Mouse (Mus musculus) embryonic facial prominence, embryonic 10.5 days (tissue): Measurements from ENCODE around the gene Wdr27. TPM values are rescaled to one million over a fixed set of nuclear protein-coding genes. Genes with fewer than 3 reads are reported as not detected.
"Not testable (repeated sequence)": the region's sequence is repeated elsewhere in the genome, so short reads cannot be mapped to it uniquely, and the experiment has no call there.

Experiments used
- DNase-seq: peaks from one replicate; pipeline ENCODE4 v3.0.0-alpha.2; 2017; ENCODE audit warnings: low spot score
- H3K27ac ChIP-seq: fragments of 300-500 bp; sonication (generic); replicated peaks from 2 replicates; pipeline ENCODE4 v1.5.1; 2016; ENCODE audit warnings: mild to moderate bottlenecking
- H3K27me3 ChIP-seq: fragments of 300-500 bp; sonication (generic); replicated peaks from 2 replicates; pipeline ENCODE4 v1.6.1; 2016; ENCODE audit warnings: low read depth, mild to moderate bottlenecking; ENCODE audit not compliant: poor library complexity, severe bottlenecking
- H3K36me3 ChIP-seq: fragments of 300-500 bp; sonication (generic); replicated peaks from 2 replicates; pipeline ENCODE4 v1.6.1; 2016; ENCODE audit warnings: mild to moderate bottlenecking, moderate library complexity
- H3K4me1 ChIP-seq: fragments of 300-500 bp; sonication (generic); 2 replicates; pipeline ENCODE4 v1.6.1; 2016
- H3K4me3 ChIP-seq: fragments of 300-500 bp; sonication (generic); 2 replicates; pipeline ENCODE4 v1.5.1; 2016; ENCODE audit warnings: mild to moderate bottlenecking, moderate library complexity
- H3K9me3 ChIP-seq: fragments of 300-500 bp; sonication (generic); 2 replicates; pipeline ENCODE4 v1.6.1; 2016; ENCODE audit warnings: mild to moderate bottlenecking
- WGBS: fragments of 180-500 bp; shearing (Covaris S2); methylation state at CpG from one replicate; pipeline ENCODE4 v1.1.7; 2016; 5-methylcytosine and 5-hydroxymethylcytosine counted together
- polyA plus RNA-seq: library from polyadenylated mRNA; unstranded; fragments of >200 nt; fragmentation: Nextera tagmentation; extraction: Ambion mirVana; gene quantifications from 2 replicates; pipeline ENCODE4 v1.2.1, GENCODE M21; 2016

The Wdr27 gene
- polyA plus RNA-seq, 1 experiment from 2014 or later, result 5.0 TPM

- no peak for DNase-seq
- Histone ChIP-seq H3K4me3 (no peak overlapping the region), H3K9me3 (no peaks in the 10 kb centered on the region), H3K4me1 (no peaks in the 10 kb centered on the region), H3K36me3 (no peaks in the 10 kb centered on the region), H3K27ac (no peak overlapping the region), H3K27me3 (no peaks in the 10 kb centered on the region)
- 89% methylated on average over 4 of the region's 4 CpGs for WGBS
These were observed 28.6 kb downstream of the Wdr27 start for GRCm38 (mm10) chr17:14914401-14914800.

- H3K36me3 ChIP-seq, result no peaks in the 10 kb centered on the region
- no peaks in the 10 kb centered on the region for H3K9me3 ChIP-seq
- no peak for DNase-seq
- no peaks in the 10 kb centered on the region for H3K27me3 ChIP-seq
- WGBS, result 85% methylated on average over 8 of the region's 8 CpGs
- H3K4me1 ChIP-seq, result no peaks in the 10 kb centered on the region
- H3K27ac ChIP-seq, result no peak overlapping the region
- H3K4me3 ChIP-seq, result no peak overlapping the region
These were observed 30.0 kb downstream of the Wdr27 start for GRCm38 (mm10) chr17:14912981-14913380.

GRCm38 (mm10) chr17:14912420-14912819 is 30.5 kb downstream of the Wdr27 start:
- H3K4me1 ChIP-seq, result no peaks in the 10 kb centered on the region
- H3K27me3 ChIP-seq, result no peaks in the 10 kb centered on the region
- H3K36me3 ChIP-seq, result no peaks in the 10 kb centered on the region
- no peak for DNase-seq
- H3K4me3 ChIP-seq, result no peak overlapping the region
- WGBS, result 52% methylated on average over 6 of the region's 6 CpGs
- no peak overlapping the region for H3K27ac ChIP-seq
- H3K9me3 ChIP-seq, result no peaks in the 10 kb centered on the region

GRCm38 (mm10) chr17:14910771-14911170 is 32.2 kb downstream of the Wdr27 start:
- no peak overlapping the region for H3K4me3 ChIP-seq

GRCm38 (mm10) chr17:14909331-14909730 is 33.6 kb downstream of the Wdr27 start:
- Histone ChIP-seq H3K36me3 (no peaks in the 10 kb centered on the region), H3K9me3 (no peaks in the 10 kb centered on the region), H3K4me1 (no peaks in the 10 kb centered on the region), H3K27ac (no peak overlapping the region), H3K4me3 (no peak overlapping the region), H3K27me3 (no peaks in the 10 kb centered on the region)
- WGBS, result 86% methylated on average over 5 of the region's 5 CpGs
- no peak for DNase-seq

More at GRCm38 (mm10) chr17:14910771-14911170, 32.2 kb downstream of the Wdr27 start:
- no peaks in the 10 kb centered on the region for H3K9me3 ChIP-seq
- no peak overlapping the region for H3K27ac ChIP-seq
- H3K27me3 ChIP-seq, result no peaks in the 10 kb centered on the region
- no peaks in the 10 kb centered on the region for H3K36me3 ChIP-seq
- DNase-seq, result no peak
- H3K4me1 ChIP-seq, result no peaks in the 10 kb centered on the region
- 93% methylated on average over 5 of the region's 5 CpGs for WGBS

GRCm38 (mm10) chr17:14907136-14907535 is 35.8 kb downstream of the Wdr27 start:
- no peaks in the 10 kb centered on the region for H3K27me3 ChIP-seq
- no peaks in the 10 kb centered on the region for H3K36me3 ChIP-seq
- H3K4me1 ChIP-seq, result no peaks in the 10 kb centered on the region
- no peak overlapping the region for H3K4me3 ChIP-seq
- H3K9me3 ChIP-seq, result no peaks in the 10 kb centered on the region
- 76% methylated on average over 12 of the region's 12 CpGs for WGBS
- DNase-seq, result no peak
- H3K27ac ChIP-seq, result no peak overlapping the region

- no peak overlapping the region for H3K27ac ChIP-seq
- H3K36me3 ChIP-seq, result no peaks in the 10 kb centered on the region
- WGBS, result 35% methylated on average over 1 of the region's 1 CpGs
- H3K4me1 ChIP-seq, result no peaks in the 10 kb centered on the region
- no peak for DNase-seq
- H3K4me3 ChIP-seq, result no peak overlapping the region
- H3K27me3 ChIP-seq, result no peaks in the 10 kb centered on the region
- H3K9me3 ChIP-seq, result no peaks in the 10 kb centered on the region
These were observed 36.3 kb downstream of the Wdr27 start for GRCm38 (mm10) chr17:14906611-14907010.

- DNase-seq, result peak; percentile 66
- H3K27me3 ChIP-seq, result no peaks in the 10 kb centered on the region
- H3K4me3 ChIP-seq, result no peak overlapping the region
- H3K36me3 ChIP-seq, result no peaks in the 10 kb centered on the region
- WGBS, result 60% methylated on average over 7 of the region's 7 CpGs
- no peaks in the 10 kb centered on the region for H3K4me1 ChIP-seq
- H3K27ac ChIP-seq, result peak overlapping the region; percentile 71
- no peaks in the 10 kb centered on the region for H3K9me3 ChIP-seq
These were observed 38.2 kb downstream of the Wdr27 start for GRCm38 (mm10) chr17:14904637-14905265.

GRCm38 (mm10) chr17:14904206-14904605 is 38.8 kb downstream of the Wdr27 start:
- H3K27ac ChIP-seq, result no peak overlapping the region
- no peaks in the 10 kb centered on the region for H3K36me3 ChIP-seq
- DNase-seq, result no peak
- no peaks in the 10 kb centered on the region for H3K9me3 ChIP-seq
- H3K27me3 ChIP-seq, result no peaks in the 10 kb centered on the region
- no peak overlapping the region for H3K4me3 ChIP-seq
- no peaks in the 10 kb centered on the region for H3K4me1 ChIP-seq
- 87% methylated on average over 6 of the region's 6 CpGs for WGBS

- Histone ChIP-seq H3K4me1 (no peaks in the 10 kb centered on the region), H3K27ac (no peak overlapping the region), H3K4me3 (no peak overlapping the region), H3K36me3 (no peaks in the 10 kb centered on the region), H3K9me3 (no peaks in the 10 kb centered on the region), H3K27me3 (no peaks in the 10 kb centered on the region)
- WGBS, result 82% methylated on average over 3 of the region's 3 CpGs
- DNase-seq, result no peak
These were observed 39.7 kb downstream of the Wdr27 start for GRCm38 (mm10) chr17:14903212-14903611.

- WGBS, result 84% methylated on average over 1 of the region's 1 CpGs
- Histone ChIP-seq H3K27ac (no peak overlapping the region), H3K27me3 (no peaks in the 10 kb centered on the region), H3K4me3 (no peak overlapping the region), H3K4me1 (no peaks in the 10 kb centered on the region), H3K9me3 (no peaks in the 10 kb centered on the region), H3K36me3 (no peaks in the 10 kb centered on the region)
- DNase-seq, result no peak
These were observed 44.0 kb downstream of the Wdr27 start for GRCm38 (mm10) chr17:14898972-14899371.

- H3K36me3 ChIP-seq, H3K4me3 ChIP-seq, H3K4me1 ChIP-seq, DNase-seq, H3K9me3 ChIP-seq, H3K27ac ChIP-seq, H3K27me3 ChIP-seq: not testable (repeated sequence)
These were observed 47.9 kb downstream of the Wdr27 start for GRCm38 (mm10) chr17:14895058-14895457.

GRCm38 (mm10) chr17:14886933-14887332 is 56.0 kb downstream of the Wdr27 start:
- WGBS, result 63% methylated on average over 2 of the region's 2 CpGs
- Histone ChIP-seq H3K27me3 (no peaks in the 10 kb centered on the region), H3K9me3 (no peaks in the 10 kb centered on the region), H3K4me1 (no peaks in the 10 kb centered on the region), H3K27ac (no peak overlapping the region), H3K4me3 (no peak overlapping the region), H3K36me3 (no peaks in the 10 kb centered on the region)
- no peak for DNase-seq
